ENCODE assay signal across 8 mouse cellular contexts in genomic region chr6:114041097-114041910, GRCm38 (mm10). TPM values are rescaled to one million over a fixed set of nuclear protein-coding genes. Genes with fewer than 3 reads are reported as not detected.
DNase-seq lines count a peak whose midpoint lies in the region; ATAC-seq lines count a peak whose summit lies in the region.

No protein-coding gene starts in this region.

- peak; percentile 34 for ATAC-seq in hindbrain, embryonic 13.5 days (ENCODE audit: low FRiP score)
- peak; percentile 62; the same call in 1 of the 2 replicates for ATAC-seq in neural tube, embryonic 15.5 days (ENCODE audit: low FRiP score)

- H3K9ac ChIP-seq in hindbrain, embryonic 13.5 days, result peak overlapping the region; percentile 84
- peak overlapping the region; percentile 73 for H3K9ac ChIP-seq in neural tube, embryonic 15.5 days (replicated peaks)

- H3K4me2 ChIP-seq in hindbrain, embryonic 13.5 days, result peak overlapping the region; percentile 98
- peak overlapping the region; percentile 94 for H3K4me2 ChIP-seq in neural tube, embryonic 15.5 days

- 1% methylated on average over 35 of the region's 39 CpGs for WGBS in hindbrain, embryonic 13.5 days
- WGBS in neural tube, embryonic 15.5 days, result 2% methylated on average over 33 of the region's 39 CpGs

- peaks cover 13% of the 10 kb centered on the region for H3K4me1 ChIP-seq in hindbrain, embryonic 13.5 days (replicated peaks)
- peaks cover 16% of the 10 kb centered on the region for H3K4me1 ChIP-seq in neural tube, embryonic 15.5 days

- no peaks in the 10 kb centered on the region for H3K9me3 ChIP-seq in hindbrain, embryonic 13.5 days
- H3K9me3 ChIP-seq in neural tube, embryonic 15.5 days (replicated peaks), result no peaks in the 10 kb centered on the region

- peak; percentile 7 for DNase-seq in ovary, postnatal 36 days (ENCODE audit: low spot score)
- DNase-seq in ovary, postnatal 14 days (ENCODE audit: low spot score), result no peak
- peak; percentile 24 for DNase-seq in embryo, embryonic 10 days (ENCODE audit: low spot score)
- DNase-seq in layer of hippocampus, postnatal 36 days, result peak; percentile 49 to 62
- no peak for DNase-seq in gastrocnemius, postnatal 10 days
- DNase-seq in spleen, postnatal 14 days (ENCODE audit: low spot score in 2 of 2), result no peak

- H3K27me3 ChIP-seq in hindbrain, embryonic 13.5 days, result peaks cover 58% of the 10 kb centered on the region
- H3K27me3 ChIP-seq in neural tube, embryonic 15.5 days (replicated peaks), result peaks cover 44% of the 10 kb centered on the region

- no peaks in the 10 kb centered on the region for H3K36me3 ChIP-seq in hindbrain, embryonic 13.5 days
- H3K36me3 ChIP-seq in neural tube, embryonic 15.5 days, result no peaks in the 10 kb centered on the region

- H3K4me3 ChIP-seq in hindbrain, embryonic 13.5 days, result peak overlapping the region; percentile 58
- peak overlapping the region; percentile 62 for H3K4me3 ChIP-seq in neural tube, embryonic 15.5 days (replicated peaks)

- H3K27ac ChIP-seq in hindbrain, embryonic 13.5 days, result no peak overlapping the region
- H3K27ac ChIP-seq in neural tube, embryonic 15.5 days (replicated peaks), result peak overlapping the region; percentile 41; the same call in 1 of the 2 replicates

RNA-seq across cellular contexts. Expression of gene Atp2b2, which starts 1.1 kb away (rescaled TPM):
- 23.6 and 24.6 TPM in 2 replicates for polyA plus RNA-seq in hindbrain, embryonic 13.5 days (2015; fragmentation: Nextera tagmentation; extraction: Ambion mirVana)
- total RNA-seq in layer of hippocampus, postnatal 36 days (2021), result 100 to 1,000 TPM; 324 to 330 TPM
- polyA plus RNA-seq in neural tube, embryonic 15.5 days (2015; fragmentation: Nextera tagmentation; extraction: Ambion mirVana), result 31.5 and 37.9 TPM in 2 replicates
- total RNA-seq in gastrocnemius, postnatal 10 days (2021), result under 1 TPM; 0.82 to 0.84 TPM

Comparison
In these comparisons a context has a peak if more than half of its experiments do, and no peak if none do; other contexts are left out.
1. DNase-seq: peak in ovary, postnatal 36 days (single experiment), embryo, embryonic 10 days (single experiment) and layer of hippocampus, postnatal 36 days (2 of 2); none in ovary, postnatal 14 days (single experiment), gastrocnemius, postnatal 10 days (single experiment) and spleen, postnatal 14 days (0 of 2).
2. RNA of gene Atp2b2, which starts 1.1 kb away (total RNA-seq): 324 to 330 TPM in layer of hippocampus, postnatal 36 days; 0.82 to 0.84 TPM in gastrocnemius, postnatal 10 days; every median in the first group is over 100 times any median in the second.